Mouse (Mus musculus) frontal cortex, postnatal 14 days (tissue): ENCODE results near the gene Irf8.
"Not testable (repeated sequence)": the region's sequence is repeated elsewhere in the genome, so short reads cannot be mapped to it uniquely, and the experiment has no call there.

Experiments used
- DNase-seq, 2 experiments: peaks; one replicate each; pipeline ENCODE4 v3.0.0; 2022; ENCODE audit warnings: low spot score in 2 of 2

Irf8 gene

DNA sequence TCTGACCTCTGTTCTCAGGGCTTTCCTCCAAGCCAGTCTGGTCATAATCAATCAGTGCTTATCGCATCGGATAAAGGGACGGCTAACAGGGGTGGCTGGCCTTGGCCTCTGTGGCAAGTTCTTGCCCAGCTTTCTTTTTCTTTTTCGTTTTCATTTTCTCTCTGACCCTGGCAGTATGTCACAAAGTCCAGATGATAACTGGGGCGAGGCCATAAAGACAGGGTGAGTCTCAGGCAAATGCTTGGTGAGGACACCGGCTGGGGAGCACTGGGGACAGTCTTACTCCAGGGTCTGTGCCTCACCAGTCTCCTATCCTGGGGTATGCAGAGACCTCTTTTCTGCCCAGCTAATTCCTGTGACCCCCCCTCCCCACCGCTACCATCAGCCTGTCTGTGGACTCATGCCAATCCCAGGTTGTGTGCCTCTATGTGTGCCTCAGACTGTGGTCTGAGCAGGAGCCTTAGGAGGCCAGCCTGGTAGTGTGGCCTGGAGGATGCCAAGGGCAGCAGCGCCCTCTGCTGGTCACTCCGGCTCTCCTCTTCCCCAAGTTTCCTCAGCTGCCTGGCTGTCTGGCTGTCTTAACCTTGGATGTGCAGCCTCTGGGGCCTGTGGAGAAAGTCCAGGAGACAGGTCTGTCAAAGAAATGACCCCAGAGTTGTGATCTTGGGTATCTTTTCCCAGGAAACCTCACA, 59.9 kb downstream of the Irf8 start:
- DNase-seq, result peak; percentile 27 to 69

DNA sequence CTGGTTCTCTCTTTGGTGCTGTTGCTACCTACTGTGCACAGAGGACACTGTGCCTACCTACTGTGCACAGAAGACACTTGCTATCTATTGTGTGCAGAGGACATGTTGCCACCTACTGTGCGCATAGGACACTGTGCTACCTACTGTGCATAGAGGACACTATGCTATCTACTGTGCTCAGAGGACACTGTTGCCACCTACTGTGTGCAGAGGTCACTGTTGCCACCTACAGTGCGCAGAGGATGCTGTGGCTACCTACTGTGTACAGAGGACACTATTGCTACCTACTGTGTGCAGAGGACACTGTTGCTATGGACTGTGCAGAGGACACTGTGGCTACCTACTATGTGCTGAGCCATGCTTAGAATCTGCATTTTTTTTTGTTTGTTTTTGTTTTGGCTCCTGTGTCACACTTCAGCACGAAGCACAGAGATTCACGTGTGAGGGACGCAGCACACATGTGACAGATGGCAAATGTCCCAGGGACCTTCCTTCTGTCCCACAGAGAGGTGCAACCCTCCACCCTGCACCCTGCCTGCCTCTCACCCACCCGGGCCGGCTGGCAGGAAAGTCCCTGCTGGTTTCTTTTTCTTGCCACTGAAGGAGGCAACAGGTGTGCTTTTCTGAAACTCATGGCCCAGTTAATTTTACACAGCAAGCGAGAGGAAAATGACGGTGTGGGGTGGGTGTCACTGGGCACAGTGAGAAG, 61.0 kb downstream of the Irf8 start:
- no peak for DNase-seq

DNA sequence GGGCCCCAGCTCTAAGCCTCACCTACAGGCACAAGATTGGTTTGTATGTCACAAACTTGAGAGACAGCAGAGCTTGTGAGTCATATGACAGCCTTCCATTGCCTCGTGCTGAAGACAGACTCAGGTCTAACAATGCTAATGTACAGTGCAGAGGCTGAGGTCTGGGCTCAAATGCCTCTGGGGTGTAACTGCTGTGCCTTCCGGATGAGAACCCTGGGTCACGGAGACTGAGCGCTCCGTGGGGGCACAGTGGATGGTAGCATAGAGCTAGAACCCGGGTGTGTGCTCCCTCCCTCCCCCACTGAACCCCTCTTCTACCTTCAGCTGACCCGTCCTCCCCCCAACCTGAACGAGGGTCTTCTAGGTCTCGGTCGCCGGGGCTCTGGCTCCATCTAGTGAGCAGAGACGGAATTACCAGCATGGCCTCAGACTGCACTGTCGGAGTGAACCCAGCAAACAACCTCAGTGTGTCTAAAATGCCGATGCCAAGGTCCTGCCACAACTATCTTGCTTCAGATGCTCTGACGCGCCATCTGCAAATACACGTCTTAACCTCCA, 64.2 kb downstream of the Irf8 start:
- peak in 1 of 2 experiments; percentile 59 for DNase-seq

DNA sequence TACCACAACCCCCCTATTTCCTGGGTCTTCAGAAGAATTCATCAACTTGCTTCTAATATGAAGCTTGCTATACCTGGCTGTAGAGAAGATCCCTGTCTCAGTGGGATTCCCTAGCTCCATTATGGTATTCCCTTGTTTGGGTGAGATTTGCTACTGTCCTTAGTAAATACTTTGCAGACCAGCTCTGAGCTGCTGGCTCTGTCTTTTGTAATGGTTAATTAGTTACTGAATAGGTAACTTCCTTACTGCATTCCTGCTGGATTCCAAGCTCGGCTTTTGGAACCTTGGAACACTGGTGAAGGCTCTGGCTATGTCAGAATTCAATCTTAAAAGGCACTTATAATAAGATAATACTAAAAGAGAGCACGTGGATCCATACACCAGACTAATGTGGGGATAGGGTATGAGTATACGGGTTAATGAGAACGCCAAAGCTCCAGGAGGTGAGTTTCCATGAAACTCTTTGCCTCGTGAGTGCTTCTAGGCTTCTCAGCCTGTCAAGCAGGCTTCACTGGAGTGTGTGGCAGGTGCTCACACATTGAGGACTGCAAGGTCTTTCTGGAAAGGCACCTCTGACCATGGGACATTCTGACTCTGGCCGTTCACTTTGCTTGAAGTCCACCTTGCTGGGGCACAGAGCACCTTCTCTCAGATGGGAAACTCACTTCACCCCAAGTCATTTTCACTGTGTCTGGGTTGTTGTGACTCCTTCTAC, 67.7 kb downstream of the Irf8 start:
- not testable (repeated sequence) for DNase-seq

DNA sequence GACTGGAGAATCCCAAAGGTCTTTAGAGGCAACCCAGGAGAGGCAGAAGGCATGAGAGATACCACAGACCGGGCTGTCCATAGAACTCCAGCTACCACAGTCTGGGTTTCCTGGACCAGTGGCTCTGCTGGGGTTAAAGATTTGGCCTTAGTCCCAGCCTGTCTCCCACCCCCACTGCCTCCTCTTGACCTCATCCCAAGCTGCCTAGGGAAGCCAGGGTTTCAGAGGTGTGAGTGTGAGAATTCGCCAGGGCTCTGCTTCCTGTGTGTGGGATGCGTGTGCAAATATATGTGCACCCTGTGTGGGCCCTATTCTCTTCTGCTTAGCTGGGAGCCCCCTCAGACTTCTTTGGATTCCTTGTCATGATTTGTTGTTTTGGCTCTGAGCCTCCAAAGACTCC, 68.6 kb downstream of the Irf8 start:
- DNase-seq, result no peak
